Mouse (Mus musculus) limb, embryonic 15.5 days (tissue): Measurements from ENCODE around the gene Bub1b. TPM values are rescaled to one million over a fixed set of nuclear protein-coding genes. Genes with fewer than 3 reads are reported as not detected.
"Not testable (repeated sequence)": the region's sequence is repeated elsewhere in the genome, so short reads cannot be mapped to it uniquely, and the experiment has no call there.

Source experiments
- ATAC-seq: fragments of 200-750 bp; cut with Nextera tagmentation; 2 replicates; pipeline ENCODE4 v1.8.0; 2017; ENCODE audit warnings: low read depth, moderate TSS enrichment; ENCODE audit not compliant: insufficient number of reproducible peaks, low FRiP score, low TSS enrichment
- H3K27ac ChIP-seq: fragments of 300-500 bp; sonication (generic); 2 replicates; pipeline ENCODE4 v1.5.1; 2015; ENCODE audit warnings: moderate library complexity, mild to moderate bottlenecking, inconsistent platforms
- H3K27me3 ChIP-seq: fragments of 300-500 bp; sonication (generic); 2 replicates; pipeline ENCODE4 v1.6.1; 2015; ENCODE audit warnings: inconsistent platforms
- H3K36me3 ChIP-seq: fragments of 300-500 bp; sonication (generic); 2 replicates; pipeline ENCODE4 v1.6.1; 2015; ENCODE audit warnings: inconsistent platforms
- H3K4me1 ChIP-seq: fragments of 300-500 bp; sonication (generic); 2 replicates; pipeline ENCODE4 v1.6.1; 2015; ENCODE audit warnings: inconsistent platforms
- H3K4me2 ChIP-seq: fragments of 300-500 bp; sonication (generic); 2 replicates; pipeline ENCODE4 v1.6.1; 2015; ENCODE audit warnings: mild to moderate bottlenecking, inconsistent platforms
- H3K4me3 ChIP-seq: fragments of 300-500 bp; sonication (generic); 2 replicates; pipeline ENCODE4 v1.5.1; 2015; ENCODE audit warnings: mild to moderate bottlenecking, inconsistent platforms
- H3K9ac ChIP-seq: fragments of 300-500 bp; sonication (generic); 2 replicates; pipeline ENCODE4 v1.6.1; 2015; ENCODE audit warnings: inconsistent platforms
- H3K9me3 ChIP-seq: fragments of 300-500 bp; sonication (generic); 2 replicates; pipeline ENCODE4 v1.6.1; 2016; ENCODE audit warnings: inconsistent platforms
- WGBS: fragments of 180-500 bp; shearing (Covaris S2); methylation state at CpG from one replicate; pipeline ENCODE4 v1.1.7; 2015; 5-methylcytosine and 5-hydroxymethylcytosine counted together
- polyA plus RNA-seq: library from polyadenylated mRNA; unstranded; fragments of >200 nt; fragmentation: Nextera tagmentation; extraction: Ambion mirVana; gene quantifications from 2 replicates; pipeline ENCODE4 v1.2.1, GENCODE M21; 2015

Gene Bub1b
- 62.8 and 64.2 TPM in 2 replicates for polyA plus RNA-seq

- Histone ChIP-seq H3K36me3 (peaks cover 14% of the 10 kb centered on the region; the same call in 1 of the 2 replicates), H3K9me3 (no peaks in the 10 kb centered on the region), H3K27me3 (no peaks in the 10 kb centered on the region), H3K4me2 (peak within 1 kb of the TSS; percentile 81), H3K27ac (no peak within 1 kb of the TSS), H3K4me3 (peak within 1 kb of the TSS; percentile 70), H3K4me1 (peaks cover 20% of the 10 kb centered on the region), H3K9ac (peak within 1 kb of the TSS; percentile 50)
- ATAC-seq: peak; percentile 93
- 5% methylated on average over 41 of the region's 41 CpGs for WGBS
These were observed at the start of gene Bub1b for GRCm38 (mm10) chr2:118597673-118598568. Bub1b (plus strand) TSS chr2:118598211.

DNA sequence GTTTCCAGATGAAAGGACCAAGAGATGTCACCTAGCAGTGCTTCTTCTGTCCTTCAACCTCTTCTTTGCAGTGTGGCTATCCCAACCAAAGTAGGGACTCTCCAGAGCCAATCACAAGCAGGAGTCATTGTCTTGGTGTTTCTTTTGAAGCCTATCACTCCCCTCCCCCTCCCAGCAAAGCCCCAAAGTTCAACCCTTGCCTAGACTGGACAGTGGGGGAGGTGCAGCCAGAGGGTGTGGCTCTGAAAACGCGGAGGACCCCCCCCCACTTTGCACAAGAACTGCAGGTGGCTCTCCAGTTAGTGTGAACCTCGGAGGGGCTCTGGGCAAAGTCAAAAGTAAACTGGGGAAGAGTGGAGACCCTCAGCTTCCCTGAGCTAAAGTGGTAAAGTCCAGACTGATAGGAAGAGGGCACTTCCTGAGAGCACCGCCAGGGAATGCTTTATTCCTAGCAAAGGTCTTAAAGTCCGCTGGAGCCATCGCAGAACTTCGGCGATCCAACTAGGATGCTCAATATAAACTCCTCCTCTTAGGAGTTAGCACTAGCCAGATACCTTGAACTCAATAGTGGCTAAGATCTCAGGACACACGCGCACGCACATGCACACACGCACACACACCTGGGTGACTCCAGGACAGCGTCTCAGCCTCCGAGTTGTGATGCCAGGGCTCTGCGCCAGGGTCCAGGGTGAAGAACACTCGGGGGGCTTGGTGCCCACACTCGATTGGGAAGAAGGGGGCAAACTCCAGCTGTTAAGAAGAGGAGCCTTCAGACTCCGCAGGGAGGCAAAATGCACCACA, 49.4 kb upstream of the Bub1b start:
- H3K4me2 ChIP-seq: peak overlapping the region; percentile 70
- H3K27ac ChIP-seq: peak overlapping the region; percentile 79
- ATAC-seq: no peak
- no peaks in the 10 kb centered on the region for H3K9me3 ChIP-seq
- peaks cover 61% of the 10 kb centered on the region for H3K4me1 ChIP-seq
- no peaks in the 10 kb centered on the region for H3K27me3 ChIP-seq
- peak overlapping the region; percentile 86 for H3K9ac ChIP-seq
- no peaks in the 10 kb centered on the region for H3K36me3 ChIP-seq
- WGBS: under 1% methylated on average over 18 of the region's 18 CpGs
- peak overlapping the region; percentile 80 for H3K4me3 ChIP-seq

- no peaks in the 10 kb centered on the region for H3K27me3 ChIP-seq
- WGBS: under 1% methylated on average over 45 of the region's 45 CpGs
- H3K4me1 ChIP-seq: peaks cover 52% of the 10 kb centered on the region
- peak; percentile 87 for ATAC-seq
- H3K4me2 ChIP-seq: peak within 1 kb of the TSS; percentile 70
- H3K27ac ChIP-seq: peak within 1 kb of the TSS; percentile 79
- peak within 1 kb of the TSS; percentile 86 for H3K9ac ChIP-seq
- H3K9me3 ChIP-seq: no peaks in the 10 kb centered on the region
- H3K4me3 ChIP-seq: peak within 1 kb of the TSS; percentile 80
- no peaks in the 10 kb centered on the region for H3K36me3 ChIP-seq
These were observed 48.2 kb upstream of the Bub1b start, which contains the start of gene Bmf for GRCm38 (mm10) chr2:118549507-118550473. Bmf (minus strand) TSS chr2:118549687.

GRCm38 (mm10) chr2:118551606-118552005, 46.4 kb upstream of the Bub1b start:
- Histone ChIP-seq H3K36me3 (no peaks in the 10 kb centered on the region), H3K9me3 (no peaks in the 10 kb centered on the region), H3K4me3 (no peak overlapping the region), H3K27me3 (no peaks in the 10 kb centered on the region), H3K4me1 (peaks cover 34% of the 10 kb centered on the region), H3K9ac (no peak overlapping the region), H3K27ac (no peak overlapping the region), H3K4me2 (no peak overlapping the region)
- ATAC-seq: no peak
- WGBS: 68% methylated on average over 2 of the region's 2 CpGs

- H3K27me3 ChIP-seq, H3K36me3 ChIP-seq, H3K9ac ChIP-seq, H3K4me1 ChIP-seq, H3K9me3 ChIP-seq, ATAC-seq: not testable (repeated sequence)
- H3K27ac ChIP-seq: peak overlapping the region; percentile 72; the same call in 1 of the 2 replicates
- peak overlapping the region; percentile 34 for H3K4me3 ChIP-seq
- WGBS: 61% methylated on average over 15 of the region's 17 CpGs
- peak overlapping the region; percentile 36 for H3K4me2 ChIP-seq
These were observed 43.5 kb upstream of the Bub1b start for GRCm38 (mm10) chr2:118554356-118554990.

GRCm38 (mm10) chr2:118558426-118558825, 39.6 kb upstream of the Bub1b start:
- 90% methylated on average over 3 of the region's 3 CpGs for WGBS
- no peaks in the 10 kb centered on the region for H3K9me3 ChIP-seq
- no peaks in the 10 kb centered on the region for H3K36me3 ChIP-seq

GRCm38 (mm10) chr2:118562015-118562414, 36.0 kb upstream of the Bub1b start:
- Histone ChIP-seq H3K9ac (no peak overlapping the region), H3K9me3 (no peaks in the 10 kb centered on the region), H3K4me1 (no peaks in the 10 kb centered on the region), H3K4me2 (no peak overlapping the region), H3K27me3 (no peaks in the 10 kb centered on the region), H3K4me3 (no peak overlapping the region), H3K36me3 (no peaks in the 10 kb centered on the region), H3K27ac (no peak overlapping the region)
- no peak for ATAC-seq
- WGBS: 85% methylated on average over 4 of the region's 4 CpGs

More at GRCm38 (mm10) chr2:118558426-118558825, 39.6 kb upstream of the Bub1b start:
- no peak for ATAC-seq
- H3K9ac ChIP-seq: no peak overlapping the region
- no peak overlapping the region for H3K4me2 ChIP-seq
- no peak overlapping the region for H3K4me3 ChIP-seq
- no peaks in the 10 kb centered on the region for H3K27me3 ChIP-seq
- H3K27ac ChIP-seq: no peak overlapping the region
- H3K4me1 ChIP-seq: peaks cover 3% of the 10 kb centered on the region; the same call in 1 of the 2 replicates

DNA sequence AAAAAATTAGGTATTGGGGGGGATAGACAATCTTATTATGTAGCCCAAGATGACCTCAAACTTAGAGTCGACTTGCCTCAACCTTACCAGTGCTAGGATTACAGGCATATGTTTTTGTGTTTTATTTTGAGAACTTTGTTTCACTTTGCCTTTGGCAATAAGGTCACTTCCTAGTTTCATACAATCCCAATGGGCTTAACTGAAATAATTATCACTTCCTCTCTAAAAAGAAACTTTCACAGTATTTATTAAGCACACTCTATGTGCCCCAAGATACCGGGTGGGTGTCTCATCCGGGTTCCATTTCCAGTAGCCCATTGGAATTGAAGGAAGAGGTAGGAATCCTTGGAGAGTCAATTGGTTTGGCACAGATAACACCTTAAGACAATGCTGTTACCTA, 35.6 kb upstream of the Bub1b start:
- Histone ChIP-seq H3K4me1 (no peaks in the 10 kb centered on the region), H3K9me3 (no peaks in the 10 kb centered on the region), H3K27ac (no peak overlapping the region), H3K36me3 (no peaks in the 10 kb centered on the region), H3K4me2 (no peak overlapping the region), H3K4me3 (no peak overlapping the region), H3K27me3 (no peaks in the 10 kb centered on the region), H3K9ac (no peak overlapping the region)
- 78% methylated on average over 3 of the region's 3 CpGs for WGBS
- no peak for ATAC-seq

DNA sequence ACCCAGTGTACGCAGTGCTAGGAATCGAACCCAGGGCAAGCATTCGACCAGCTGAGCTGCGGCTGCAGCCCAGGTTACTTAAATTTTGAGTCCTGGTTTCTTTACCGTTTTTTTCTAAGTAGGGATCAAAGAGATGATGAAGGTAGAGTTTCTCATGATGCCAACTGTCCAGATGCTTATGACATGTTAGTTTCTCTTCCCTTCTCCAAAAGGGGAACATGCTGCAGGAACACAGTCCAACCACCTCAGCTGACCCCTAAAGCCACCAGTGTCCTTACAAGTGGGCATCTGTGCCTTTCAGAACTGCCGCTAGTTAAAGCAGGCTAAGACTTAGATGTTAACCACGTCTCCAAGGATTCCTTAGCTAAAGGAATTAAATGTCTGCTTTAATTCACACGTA, 30.8 kb upstream of the Bub1b start:
- 84% methylated on average over 8 of the region's 8 CpGs for WGBS

DNA sequence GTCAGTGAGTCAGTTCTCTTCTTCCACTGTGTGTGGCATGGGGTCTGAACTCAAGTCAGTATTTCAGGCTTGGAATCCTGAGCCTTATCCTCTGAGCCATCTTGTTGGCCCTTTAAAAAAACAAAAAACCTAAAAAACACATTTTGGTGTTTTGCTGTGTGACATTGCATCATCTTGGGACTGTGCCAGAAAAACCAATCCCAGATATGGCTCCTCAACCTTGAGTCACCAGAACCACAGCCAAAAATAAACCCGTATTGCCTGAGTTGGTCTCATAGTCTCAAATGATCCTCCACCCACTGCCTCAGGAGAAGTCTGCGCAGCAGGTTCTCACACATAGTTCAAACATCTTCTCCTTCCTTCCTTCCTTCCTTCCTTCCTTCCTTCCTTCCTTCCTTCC, 27.1 kb upstream of the Bub1b start:
- Histone ChIP-seq H3K27ac (no peak overlapping the region), H3K36me3 (no peaks in the 10 kb centered on the region), H3K27me3 (no peaks in the 10 kb centered on the region), H3K4me2 (no peak overlapping the region), H3K9ac (no peak overlapping the region), H3K4me3 (no peak overlapping the region), H3K9me3 (no peaks in the 10 kb centered on the region), H3K4me1 (no peaks in the 10 kb centered on the region)
- no peak for ATAC-seq
- WGBS: 70% methylated on average over 2 of the region's 2 CpGs

More for the DNA sequence above, 30.8 kb upstream of the Bub1b start:
- no peaks in the 10 kb centered on the region for H3K9me3 ChIP-seq
- no peak overlapping the region for H3K9ac ChIP-seq
- H3K27me3 ChIP-seq: no peaks in the 10 kb centered on the region
- ATAC-seq: no peak
- no peak overlapping the region for H3K27ac ChIP-seq
- H3K4me1 ChIP-seq: no peaks in the 10 kb centered on the region
- no peak overlapping the region for H3K4me2 ChIP-seq
- H3K4me3 ChIP-seq: no peak overlapping the region
- no peaks in the 10 kb centered on the region for H3K36me3 ChIP-seq
